Mouse (Mus musculus) hindbrain, embryonic 12.5 days (tissue): ENCODE data around the gene Clnk. TPM values are rescaled to one million over a fixed set of nuclear protein-coding genes. Genes with fewer than 3 reads are reported as not detected.

Experiments used
- ATAC-seq: fragments of 200-750 bp; cut with Nextera tagmentation; 2 replicates; pipeline ENCODE4 v1.8.0; 2017; ENCODE audit warnings: moderate TSS enrichment; ENCODE audit not compliant: low FRiP score
- H3K27ac ChIP-seq: fragments of 300-500 bp; sonication (generic); 2 replicates; pipeline ENCODE4 v1.5.1; 2016; ENCODE audit warnings: mild to moderate bottlenecking
- H3K27me3 ChIP-seq: fragments of 300-500 bp; sonication (generic); 2 replicates; pipeline ENCODE4 v1.6.1; 2016; ENCODE audit warnings: mild to moderate bottlenecking
- H3K36me3 ChIP-seq: fragments of 300-500 bp; sonication (generic); 2 replicates; pipeline ENCODE4 v1.6.1; 2016; ENCODE audit warnings: mild to moderate bottlenecking
- H3K4me1 ChIP-seq: fragments of 300-500 bp; sonication (generic); 2 replicates; pipeline ENCODE4 v1.6.1; 2016
- H3K4me2 ChIP-seq: fragments of 300-500 bp; sonication (generic); replicated peaks from 2 replicates; pipeline ENCODE4 v1.6.1; 2016; ENCODE audit warnings: mild to moderate bottlenecking
- H3K4me3 ChIP-seq: fragments of 300-500 bp; sonication (generic); 2 replicates; pipeline ENCODE4 v1.5.1; 2016; ENCODE audit warnings: mild to moderate bottlenecking
- H3K9ac ChIP-seq: fragments of 300-500 bp; sonication (generic); 2 replicates; pipeline ENCODE4 v1.6.1; 2016; ENCODE audit warnings: mild to moderate bottlenecking, moderate library complexity
- H3K9me3 ChIP-seq: fragments of 300-500 bp; sonication (generic); replicated peaks from 2 replicates; pipeline ENCODE4 v1.6.1; 2016; ENCODE audit warnings: mild to moderate bottlenecking
- WGBS: fragments of 180-500 bp; shearing (Covaris S2); methylation state at CpG from one replicate; pipeline ENCODE4 v1.1.7; 2016; 5-methylcytosine and 5-hydroxymethylcytosine counted together
- polyA plus RNA-seq: library from polyadenylated mRNA; unstranded; fragments of >200 nt; fragmentation: Nextera tagmentation; extraction: Ambion mirVana; gene quantifications from 2 replicates; pipeline ENCODE4 v1.2.1, GENCODE M21; 2016

Gene Clnk
- polyA plus RNA-seq, 1 experiment from 2014 or later, result 0.32 TPM

- H3K27ac ChIP-seq, result no peak overlapping the region
- ATAC-seq, result no peak
- H3K4me2 ChIP-seq, result no peak overlapping the region
- H3K9ac ChIP-seq, result no peak overlapping the region
- no peaks in the 10 kb centered on the region for H3K27me3 ChIP-seq
- WGBS, result 98% methylated on average over 2 of the region's 2 CpGs
- H3K4me3 ChIP-seq, result no peak overlapping the region
- no peaks in the 10 kb centered on the region for H3K4me1 ChIP-seq
- no peaks in the 10 kb centered on the region for H3K36me3 ChIP-seq
- no peaks in the 10 kb centered on the region for H3K9me3 ChIP-seq
Measured at GRCm38 (mm10) chr5:38844312-38844711, 32.3 kb downstream of the Clnk start.

DNA sequence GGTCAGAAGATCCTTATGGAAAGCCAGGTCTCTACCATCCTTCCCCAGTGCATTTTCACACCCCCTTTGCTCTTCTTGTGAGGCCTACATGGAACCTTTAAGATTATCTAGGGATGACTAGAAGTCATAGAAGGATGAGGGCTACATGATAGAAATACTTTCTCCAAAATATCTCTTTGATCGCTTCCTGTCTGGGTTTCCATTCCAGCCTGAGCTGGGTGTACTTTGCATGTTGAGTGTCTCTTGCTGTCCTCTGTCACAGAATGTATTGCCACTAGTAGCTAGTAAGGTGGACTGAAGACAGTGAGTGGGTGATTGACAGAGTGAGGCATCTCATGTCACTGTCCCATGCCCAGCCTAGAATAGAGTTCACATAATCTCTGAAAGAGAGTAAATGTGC lies 36.6 kb downstream of the Clnk start:
- Histone ChIP-seq H3K9ac (no peak overlapping the region), H3K27me3 (no peaks in the 10 kb centered on the region), H3K4me1 (no peaks in the 10 kb centered on the region), H3K27ac (no peak overlapping the region), H3K9me3 (no peaks in the 10 kb centered on the region), H3K36me3 (no peaks in the 10 kb centered on the region), H3K4me3 (no peak overlapping the region), H3K4me2 (no peak overlapping the region)
- no peak for ATAC-seq
- WGBS, result 96% methylated on average over 1 of the region's 1 CpGs

DNA sequence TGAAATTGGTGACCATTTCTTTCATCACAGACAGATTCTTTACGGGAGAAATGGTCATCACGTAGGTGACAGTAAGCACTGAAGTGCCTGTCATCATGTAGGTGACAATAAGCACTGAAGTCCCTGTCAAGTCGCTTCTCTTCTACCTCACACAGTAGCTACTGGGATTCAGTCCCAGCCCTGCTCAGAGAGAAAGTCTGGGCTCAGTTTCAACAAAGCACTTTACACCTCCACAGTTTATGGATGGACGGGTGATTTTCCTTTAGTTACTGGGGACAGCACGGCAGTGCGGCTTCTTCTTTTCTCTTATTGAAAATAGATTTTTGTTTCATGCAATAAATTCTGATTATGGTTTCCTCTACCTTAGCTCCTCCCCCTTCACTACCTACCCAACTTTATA lies 49.3 kb downstream of the Clnk start:
- Histone ChIP-seq H3K9me3 (no peaks in the 10 kb centered on the region), H3K4me3 (no peak overlapping the region), H3K27ac (no peak overlapping the region), H3K4me2 (no peak overlapping the region), H3K4me1 (no peaks in the 10 kb centered on the region), H3K27me3 (no peaks in the 10 kb centered on the region), H3K36me3 (no peaks in the 10 kb centered on the region), H3K9ac (no peak overlapping the region)
- WGBS, result 87% methylated on average over 6 of the region's 6 CpGs
- no peak for ATAC-seq

- Histone ChIP-seq H3K36me3 (no peaks in the 10 kb centered on the region), H3K27ac (no peak overlapping the region), H3K9ac (no peak overlapping the region), H3K27me3 (no peaks in the 10 kb centered on the region), H3K4me3 (no peak overlapping the region), H3K4me1 (no peaks in the 10 kb centered on the region), H3K9me3 (no peaks in the 10 kb centered on the region), H3K4me2 (no peak overlapping the region)
- 63% methylated on average over 5 of the region's 5 CpGs for WGBS
- ATAC-seq, result no peak
Measured at GRCm38 (mm10) chr5:38826586-38826985, 50.0 kb downstream of the Clnk start.

- 74% methylated on average over 14 of the region's 14 CpGs for WGBS
- Histone ChIP-seq H3K4me3 (no peak overlapping the region), H3K4me2 (no peak overlapping the region), H3K9ac (no peak overlapping the region), H3K4me1 (no peaks in the 10 kb centered on the region), H3K27ac (no peak overlapping the region), H3K9me3 (no peaks in the 10 kb centered on the region), H3K36me3 (no peaks in the 10 kb centered on the region), H3K27me3 (no peaks in the 10 kb centered on the region)
- ATAC-seq, result no peak
Measured at GRCm38 (mm10) chr5:38824132-38824965, 52.3 kb downstream of the Clnk start.

GRCm38 (mm10) chr5:38813391-38814109 lies 63.1 kb downstream of the Clnk start:
- H3K9me3 ChIP-seq, result no peaks in the 10 kb centered on the region
- no peak overlapping the region for H3K4me3 ChIP-seq
- no peak overlapping the region for H3K27ac ChIP-seq
- WGBS, result 61% methylated on average over 9 of the region's 9 CpGs
- no peaks in the 10 kb centered on the region for H3K27me3 ChIP-seq
- H3K4me2 ChIP-seq, result no peak overlapping the region
- H3K4me1 ChIP-seq, result no peaks in the 10 kb centered on the region; the same call in 1 of the 2 replicates
- ATAC-seq, result no peak
- H3K9ac ChIP-seq, result no peak overlapping the region
- H3K36me3 ChIP-seq, result no peaks in the 10 kb centered on the region

DNA sequence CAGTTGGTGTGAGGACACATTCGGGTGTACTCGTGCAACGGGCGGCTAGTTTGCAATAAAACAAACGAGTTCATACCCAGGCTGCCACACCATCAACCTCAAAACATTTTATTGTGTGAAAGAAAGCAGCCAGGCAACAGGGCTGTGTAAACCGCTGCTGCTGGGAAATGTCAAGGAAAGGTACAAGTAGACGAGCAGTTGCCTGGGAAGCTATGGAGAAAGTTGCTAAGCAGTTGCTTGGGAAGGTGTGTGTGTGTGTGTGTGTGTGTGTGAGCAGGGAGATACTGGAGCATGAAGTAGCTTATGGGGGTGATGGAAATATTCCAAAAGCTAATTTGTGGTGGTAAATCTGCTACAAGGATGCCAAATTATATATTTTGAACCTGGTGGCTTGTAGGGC lies 63.7 kb downstream of the Clnk start:
- Histone ChIP-seq H3K27me3 (no peaks in the 10 kb centered on the region), H3K9ac (no peak overlapping the region), H3K4me2 (no peak overlapping the region), H3K4me1 (no peaks in the 10 kb centered on the region; the same call in 1 of the 2 replicates), H3K27ac (no peak overlapping the region), H3K36me3 (no peaks in the 10 kb centered on the region), H3K9me3 (no peaks in the 10 kb centered on the region), H3K4me3 (no peak overlapping the region)
- no peak for ATAC-seq
- WGBS, result 73% methylated on average over 7 of the region's 7 CpGs

DNA sequence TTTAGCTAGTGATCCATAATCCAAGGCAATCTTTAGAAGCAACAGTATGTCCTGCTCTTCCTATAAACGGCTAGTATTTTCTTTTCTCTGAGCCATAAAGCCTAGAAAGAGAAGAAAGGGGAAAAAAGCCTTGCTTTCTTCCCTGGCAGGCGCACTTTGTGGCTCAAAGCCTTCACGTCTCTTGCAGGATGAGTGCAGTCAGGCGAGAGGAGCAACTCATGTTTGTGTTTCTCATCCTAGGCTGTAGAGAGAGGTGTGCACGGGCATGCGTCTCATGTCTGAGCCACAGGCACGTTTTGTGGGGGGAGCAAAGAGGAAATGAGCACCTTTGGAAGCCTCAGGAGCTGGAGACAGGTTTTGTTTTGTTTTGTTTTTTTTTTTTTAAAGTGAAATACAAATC lies 64.2 kb downstream of the Clnk start:
- no peak overlapping the region for H3K4me2 ChIP-seq
- no peaks in the 10 kb centered on the region for H3K27me3 ChIP-seq
- H3K27ac ChIP-seq, result no peak overlapping the region
- H3K4me3 ChIP-seq, result no peak overlapping the region
- no peaks in the 10 kb centered on the region for H3K36me3 ChIP-seq
- no peaks in the 10 kb centered on the region; the same call in 1 of the 2 replicates for H3K4me1 ChIP-seq
- H3K9me3 ChIP-seq, result no peaks in the 10 kb centered on the region
- ATAC-seq, result no peak
- 57% methylated on average over 7 of the region's 7 CpGs for WGBS
- H3K9ac ChIP-seq, result no peak overlapping the region

DNA sequence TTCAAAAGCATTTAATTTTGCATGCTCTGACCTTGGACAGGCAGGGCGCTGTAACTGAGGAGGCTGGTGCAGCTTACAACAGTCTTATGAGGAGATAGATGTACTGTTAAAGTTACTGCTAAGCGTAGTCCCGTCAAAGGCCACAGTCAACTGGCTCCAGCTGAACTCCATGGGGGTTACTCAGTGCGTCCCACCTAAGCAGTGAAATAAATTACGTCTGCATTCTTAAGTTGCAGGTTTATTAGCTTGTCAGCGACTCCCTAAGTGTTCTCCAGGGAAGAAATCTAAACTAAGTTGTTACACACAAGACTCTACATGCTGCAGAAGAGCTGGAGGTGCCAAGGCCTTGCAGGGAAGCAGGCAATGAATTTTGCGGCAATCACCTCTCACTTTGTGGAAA lies 77.7 kb downstream of the Clnk start:
- ATAC-seq, result no peak
- Histone ChIP-seq H3K9ac (no peak overlapping the region), H3K4me2 (no peak overlapping the region), H3K9me3 (no peaks in the 10 kb centered on the region), H3K27ac (no peak overlapping the region), H3K36me3 (no peaks in the 10 kb centered on the region), H3K27me3 (no peaks in the 10 kb centered on the region), H3K4me3 (no peak overlapping the region), H3K4me1 (peaks cover 4% of the 10 kb centered on the region; the same call in 1 of the 2 replicates)
- 72% methylated on average over 7 of the region's 7 CpGs for WGBS

- Histone ChIP-seq H3K27ac (no peak overlapping the region), H3K4me1 (peaks cover 4% of the 10 kb centered on the region; the same call in 1 of the 2 replicates), H3K36me3 (no peaks in the 10 kb centered on the region), H3K4me2 (no peak overlapping the region), H3K9ac (no peak overlapping the region), H3K27me3 (no peaks in the 10 kb centered on the region), H3K4me3 (no peak overlapping the region), H3K9me3 (no peaks in the 10 kb centered on the region)
- WGBS, result 65% methylated on average over 11 of the region's 11 CpGs
- peak; percentile 21; the same call in 1 of the 2 replicates for ATAC-seq
Measured at GRCm38 (mm10) chr5:38795139-38795538, 81.5 kb downstream of the Clnk start.

- H3K9ac ChIP-seq, result no peak overlapping the region
- no peaks in the 10 kb centered on the region for H3K9me3 ChIP-seq
- no peak overlapping the region for H3K4me2 ChIP-seq
- no peak overlapping the region for H3K4me3 ChIP-seq
- H3K4me1 ChIP-seq, result peaks cover 13% of the 10 kb centered on the region
- no peak overlapping the region for H3K27ac ChIP-seq
- 90% methylated on average over 2 of the region's 2 CpGs for WGBS
- H3K36me3 ChIP-seq, result no peaks in the 10 kb centered on the region
- no peak for ATAC-seq
- no peaks in the 10 kb centered on the region for H3K27me3 ChIP-seq
Measured at GRCm38 (mm10) chr5:38791116-38791515, 85.5 kb downstream of the Clnk start.

- no peak overlapping the region for H3K27ac ChIP-seq
- H3K36me3 ChIP-seq, result no peaks in the 10 kb centered on the region
- WGBS, result 88% methylated on average over 5 of the region's 5 CpGs
- no peak for ATAC-seq
- no peak overlapping the region for H3K4me2 ChIP-seq
- H3K4me1 ChIP-seq, result peaks cover 9% of the 10 kb centered on the region
- H3K4me3 ChIP-seq, result no peak overlapping the region
- H3K9ac ChIP-seq, result no peak overlapping the region
- no peaks in the 10 kb centered on the region for H3K27me3 ChIP-seq
- H3K9me3 ChIP-seq, result no peaks in the 10 kb centered on the region
Measured at GRCm38 (mm10) chr5:38788820-38789219, 87.8 kb downstream of the Clnk start.
